Mouse (Mus musculus) CH12.LX (cell line): ENCODE results near the gene Tigar. TPM values are rescaled to one million over a fixed set of nuclear protein-coding genes. Genes with fewer than 3 reads are reported as not detected.
A peak's percentile ranks its signal among the peaks of the same experiment; 100 is the strongest.

Experiments
- DNase-seq: peaks from one replicate; pipeline ENCODE4 v3.0.0-alpha.2; 2013; ENCODE audit errors: extremely low read depth
- H3K27ac ChIP-seq: 2 replicates; pipeline ENCODE4 v1.5.1; 2012; ENCODE audit warnings: low read depth, mild to moderate bottlenecking, control low read depth, moderate library complexity; ENCODE audit not compliant: insufficient read depth
- H3K27me3 ChIP-seq: replicated peaks from 2 replicates; pipeline ENCODE3; 2012; ENCODE audit warnings: inconsistent platforms
- H3K36me3 ChIP-seq, 2 experiments: replicated peaks in 1 of 2; 2 replicates each; pipeline versions ENCODE3 to v1.6.1; 2012; ENCODE audit warnings: inconsistent platforms in 1 of 2, low read length in 1 of 2, mild to moderate bottlenecking in 1 of 2, mixed read lengths in 1 of 2, moderate library complexity in 1 of 2; ENCODE audit not compliant: control insufficient read depth in 1 of 2, insufficient read depth in 1 of 2
- H3K4me1 ChIP-seq, 2 experiments: 2 replicates each; pipeline ENCODE4 v1.6.1; 2012; ENCODE audit warnings: inconsistent platforms in 1 of 2, moderate library complexity in 1 of 2; ENCODE audit not compliant: insufficient read depth in 2 of 2, control insufficient read depth in 1 of 2
- H3K4me2 ChIP-seq: 2 replicates; pipeline ENCODE4 v1.6.1; 2012; ENCODE audit warnings: low read depth, mild to moderate bottlenecking, control low read depth; ENCODE audit not compliant: poor library complexity, insufficient read depth, severe bottlenecking
- H3K4me3 ChIP-seq, 3 experiments: fragments of 150-350 bp in 1 of 3; sonication (generic) in 1 of 3; replicated peaks in 1 of 3; 2 replicates each; pipeline versions ENCODE3 to v1.5.1; 2011 to 2012; ENCODE audit warnings: low read depth in 2 of 3, low read length in 2 of 3, mild to moderate bottlenecking in 2 of 3, moderate library complexity in 2 of 3, control low read depth in 1 of 3, improper control_type of control experiment in 1 of 3, inconsistent platforms in 1 of 3, mixed read lengths in 1 of 3; ENCODE audit not compliant: poor library complexity in 1 of 3
- H3K79me2 ChIP-seq: replicated peaks from 2 replicates; pipeline ENCODE4 v1.6.1; 2012; ENCODE audit warnings: mild to moderate bottlenecking, moderate library complexity; ENCODE audit not compliant: control insufficient read depth, poor library complexity, insufficient read depth, severe bottlenecking; ENCODE audit errors: extremely low read depth
- H3K9ac ChIP-seq: 2 replicates; pipeline ENCODE4 v1.6.1; 2012; ENCODE audit warnings: low read depth, mild to moderate bottlenecking, control low read depth, moderate library complexity; ENCODE audit not compliant: insufficient read depth
- H3K9me3 ChIP-seq: replicated peaks from 2 replicates; pipeline ENCODE3; 2012; ENCODE audit warnings: low read length, inconsistent platforms, mixed read lengths
- BHLHE40 ChIP-seq: IDR thresholded peaks from 2 replicates; pipeline ENCODE4 v1.6.1; 2011; ENCODE audit warnings: mild to moderate bottlenecking, low read depth, low read length, improper control_type of control experiment
- CHD1 ChIP-seq: IDR thresholded peaks from 2 replicates; pipeline ENCODE4 v1.6.1; 2012; ENCODE audit warnings: low read depth, low read length, improper control_type of control experiment, inconsistent platforms
- CTCF ChIP-seq, 2 experiments: IDR thresholded peaks in 1 of 2; conservative IDR thresholded peaks in 1 of 2; 2 replicates each; pipeline ENCODE4 v1.5.1; 2011 to 2012; ENCODE audit warnings: low read depth in 2 of 2, low read length in 2 of 2, improper control_type of control experiment in 1 of 2, inconsistent platforms in 1 of 2, mild to moderate bottlenecking in 1 of 2, moderate library complexity in 1 of 2
- ELF1 ChIP-seq: IDR thresholded peaks from 2 replicates; pipeline ENCODE4 v1.6.1; 2014; ENCODE audit warnings: low read depth, mild to moderate bottlenecking, inconsistent platforms, low read length, improper control_type of control experiment
- EP300 ChIP-seq: IDR thresholded peaks from 2 replicates; pipeline ENCODE4 v1.6.1; 2011; ENCODE audit warnings: low read length, improper control_type of control experiment
- ETS1 ChIP-seq: conservative IDR thresholded peaks from 2 replicates; pipeline ENCODE4 v1.6.1; 2012; ENCODE audit warnings: low read depth, mild to moderate bottlenecking, inconsistent platforms, low read length, improper control_type of control experiment, moderate library complexity
- HCFC1 ChIP-seq: IDR thresholded peaks from 2 replicates; pipeline ENCODE4 v1.6.1; 2012; ENCODE audit warnings: low read depth, mild to moderate bottlenecking, inconsistent platforms, low read length, improper control_type of control experiment
- MAFK ChIP-seq: IDR thresholded peaks from 2 replicates; pipeline ENCODE4 v1.6.1; 2011; ENCODE audit warnings: low read length, improper control_type of control experiment; ENCODE audit not compliant: insufficient replicate concordance
- MAX ChIP-seq: IDR thresholded peaks from 2 replicates; pipeline ENCODE4 v1.6.1; 2011; ENCODE audit warnings: low read length, improper control_type of control experiment
- MAZ ChIP-seq: IDR thresholded peaks from 2 replicates; pipeline ENCODE4 v1.6.1; 2012; ENCODE audit warnings: low read depth, mild to moderate bottlenecking, inconsistent platforms, low read length, improper control_type of control experiment, moderate library complexity
- MEF2A ChIP-seq: IDR thresholded peaks from 2 replicates; pipeline ENCODE4 v1.6.1; 2014; ENCODE audit warnings: low read depth, mild to moderate bottlenecking, inconsistent platforms, low read length, improper control_type of control experiment, borderline replicate concordance
- MXI1 ChIP-seq: IDR thresholded peaks from 2 replicates; pipeline ENCODE4 v1.6.1; 2011; ENCODE audit warnings: mild to moderate bottlenecking, low read depth, low read length, improper control_type of control experiment
- MYC ChIP-seq: IDR thresholded peaks from 2 replicates; pipeline ENCODE4 v1.6.1; 2011; ENCODE audit warnings: low read depth, mild to moderate bottlenecking, improper control_type of control experiment, low read length
- NELFE ChIP-seq: IDR thresholded peaks from 2 replicates; pipeline ENCODE4 v1.6.1; 2011; ENCODE audit warnings: low read depth, low read length, improper control_type of control experiment
- NRF1 ChIP-seq: IDR thresholded peaks from 2 replicates; pipeline ENCODE4 v1.6.1; 2014; ENCODE audit warnings: low read depth, mild to moderate bottlenecking, inconsistent platforms, low read length, improper control_type of control experiment, moderate library complexity
- POLR2A ChIP-seq: IDR thresholded peaks from 2 replicates; pipeline ENCODE4 v1.6.1; 2011; ENCODE audit warnings: low read depth, mild to moderate bottlenecking, improper control_type of control experiment, low read length
- POLR2AphosphoS2 ChIP-seq: IDR thresholded peaks from 2 replicates; pipeline ENCODE4 v1.6.1; 2011; ENCODE audit warnings: low read depth, low read length, improper control_type of control experiment
- RAD21 ChIP-seq: IDR thresholded peaks from 2 replicates; pipeline ENCODE4 v1.6.1; 2011; ENCODE audit warnings: low read depth, mild to moderate bottlenecking, low read length, improper control_type of control experiment, moderate library complexity
- SIN3A ChIP-seq: IDR thresholded peaks from 2 replicates; pipeline ENCODE4 v1.6.1; 2012; ENCODE audit warnings: low read length, improper control_type of control experiment, inconsistent platforms
- SMC3 ChIP-seq: IDR thresholded peaks from 2 replicates; pipeline ENCODE4 v1.6.1; 2011; ENCODE audit warnings: low read depth, low read length, improper control_type of control experiment
- ZC3H11A ChIP-seq: IDR thresholded peaks from 2 replicates; pipeline ENCODE4 v1.6.1; 2012; ENCODE audit warnings: low read depth, mild to moderate bottlenecking, inconsistent platforms, low read length, improper control_type of control experiment
- ZKSCAN1 ChIP-seq: IDR thresholded peaks from 2 replicates; pipeline ENCODE4 v1.6.1; 2012; ENCODE audit warnings: low read depth, inconsistent platforms, low read length, improper control_type of control experiment, borderline replicate concordance
- ZMIZ1 ChIP-seq: IDR thresholded peaks from 2 replicates; pipeline ENCODE4 v1.6.1; 2012; ENCODE audit warnings: low read depth, mild to moderate bottlenecking, inconsistent platforms, low read length, improper control_type of control experiment
- ZNF384 ChIP-seq: IDR thresholded peaks from 2 replicates; pipeline ENCODE4 v1.6.1; 2012; ENCODE audit warnings: low read depth, low read length, improper control_type of control experiment, inconsistent platforms
- dilution Hi-C: fragments of 300-500 bp; cut with MboI; formaldehyde crosslinking; loops from 2 replicates; pipeline ENCODE4 v1.14.3; 2020; ENCODE audit warnings: low sequenced_read_pairs; ENCODE audit not compliant: extremely low pct_unique_long_range_greater_than_20kb, extremely low pct_ligation_motif_present
- in situ Hi-C: fragments of 300-500 bp; cut with MboI; formaldehyde crosslinking; loops from 3 replicates; pipeline ENCODE4 v1.14.3; 2019; ENCODE audit warnings: low sequenced_read_pairs, low pct_ligation_motif_present, low pct_unique_long_range_greater_than_20kb, mixed read lengths
- polyA plus RNA-seq: library from polyadenylated mRNA; unstranded; fragments of >175 nt; gene quantifications from 2 replicates; pipeline ENCODE4 v1.2.1, GENCODE M21; 2012; ENCODE audit warnings: low read depth; ENCODE audit not compliant: insufficient read length
- total RNA-seq, 2 experiments: library from RNA; depleted of rRNA; stranded (reverse); fragments of 300-350 nt in 1 of 2; fragments of >200 nt in 1 of 2; gene quantifications; 2 replicates each; pipeline ENCODE4 v1.2.3; 2012 to 2014

The Tigar gene
- total and polyA plus RNA-seq, 3 experiments = 8.9 to 20.8 (median 11.5) TPM

- H3K4me2 ChIP-seq = peak overlapping the region; percentile 41
- dilution Hi-C loops = no loop called here
- peaks cover 8 to 64% of the 10 kb centered on the region in 2 experiments for H3K4me1 ChIP-seq
- H3K27me3 ChIP-seq = peaks cover 8% of the 10 kb centered on the region
- in situ Hi-C loops = loop anchor here (5.0 to 10.0 kb wide), 2 partner anchors 214 to 306 kb away; no protein-coding TSS in a partner anchor
- H3K4me3 ChIP-seq = peak overlapping the region; percentile 77 to 99 (median 92)
- peaks cover 31% of the 10 kb centered on the region for H3K79me2 ChIP-seq
- H3K36me3 ChIP-seq = peaks cover 36 to 48% of the 10 kb centered on the region in 2 experiments
- no peak for TF ChIP-seq ZMIZ1
- TF ChIP-seq ETS1 = no peak
- peak; percentile 94; the same call in 1 of the 2 replicates for TF ChIP-seq CHD1
- TF ChIP-seq MXI1 = peak; percentile 18
- no peak for TF ChIP-seq BHLHE40
- TF ChIP-seq POLR2A = no peak
- TF ChIP-seq ZNF384 = peak; percentile 36
- peak overlapping the region; percentile 92 for H3K9ac ChIP-seq
- peak overlapping the region; percentile 59 for H3K27ac ChIP-seq
- DNase-seq = no peak
- no peaks in the 10 kb centered on the region for H3K9me3 ChIP-seq
Observed at GRCm38 (mm10) chr6:127148526-127149302, 39.4 kb upstream of the Tigar start.

- Histone ChIP-seq H3K4me1 (peaks cover 16 to 68% of the 10 kb centered on the region in 2 experiments), H3K4me3 (peak overlapping the region in 2 of 3 experiments; percentile 77 to 92), H3K36me3 (peaks cover 46 to 58% of the 10 kb centered on the region in 2 experiments)
Observed at GRCm38 (mm10) chr6:127147665-127148064, 38.3 kb upstream of the Tigar start.

More at GRCm38 (mm10) chr6:127147665-127148064, 38.3 kb upstream of the Tigar start:
- Histone ChIP-seq H3K9ac (peak overlapping the region; percentile 92; the same call in 1 of the 2 replicates), H3K27ac (no peak overlapping the region; the same call in 1 of the 2 replicates), H3K79me2 (peaks cover 31% of the 10 kb centered on the region), H3K9me3 (no peaks in the 10 kb centered on the region)
- dilution Hi-C loops = no loop called here
- no peak for TF ChIP-seq SIN3A
- no peak for TF ChIP-seq MAFK
- peak; percentile 91 to 97 for TF ChIP-seq CTCF (conservative IDR thresholded peaks at IDR 0.05 in 1 of 2, IDR thresholded peaks at IDR 0.05 in 1 of 2; ENCODE audit: low read depth in 2 of 2, low read length in 2 of 2)
- peak; percentile 67; the same call in 1 of the 2 replicates for TF ChIP-seq MAX
- TF ChIP-seq SMC3 = peak; percentile 98
- peak; percentile 98 for TF ChIP-seq RAD21
- TF ChIP-seq ETS1 = 0 out of 2 replicates have a peak, but pooled peaks have one; percentile 14
- TF ChIP-seq ZKSCAN1 = no peak
- no peak for TF ChIP-seq MYC
- peak; percentile 87 for TF ChIP-seq ZC3H11A
- TF ChIP-seq ELF1 = no peak; the same call in 1 of the 2 replicates
- TF ChIP-seq POLR2A = peak; percentile 49
- 0 out of 2 replicates have a peak, but pooled peaks have one; percentile 16 for TF ChIP-seq NRF1
- peak; percentile 25; the same call in 1 of the 2 replicates for TF ChIP-seq MXI1
- no peak for TF ChIP-seq NELFE
- peak; percentile 87 for TF ChIP-seq MAZ
- no peak for TF ChIP-seq HCFC1
- peak; percentile 70; the same call in 1 of the 2 replicates for TF ChIP-seq MEF2A
- TF ChIP-seq ZNF384 = peak; percentile 24; the same call in 1 of the 2 replicates
- TF ChIP-seq EP300 = no peak
- TF ChIP-seq POLR2AphosphoS2 = peak; percentile 8; the same call in 1 of the 2 replicates
- TF ChIP-seq, all 38 proteins: peak for 13
- peak; percentile 93 for DNase-seq
- H3K27me3 ChIP-seq = peaks cover 1% of the 10 kb centered on the region
- H3K4me2 ChIP-seq = peak overlapping the region; percentile 41
- in situ Hi-C loops = loop anchor here (5.0 to 10.0 kb wide), 2 partner anchors 215 to 307 kb away; no protein-coding TSS in a partner anchor
